Mouse (Mus musculus) forebrain, embryonic 13.5 days (tissue): Measurements from ENCODE around the gene Dctn2. TPM values are rescaled to one million over a fixed set of nuclear protein-coding genes. Genes with fewer than 3 reads are reported as not detected.

Source experiments
- ATAC-seq: fragments of 200-750 bp; cut with Nextera tagmentation; 2 replicates; pipeline ENCODE4 v1.8.0; 2017
- H3K27ac ChIP-seq: fragments of 300-500 bp; sonication (generic); 2 replicates; pipeline ENCODE4 v1.5.1; 2015; ENCODE audit warnings: inconsistent platforms, mild to moderate bottlenecking, moderate library complexity
- H3K27me3 ChIP-seq: fragments of 300-500 bp; sonication (generic); 2 replicates; pipeline ENCODE4 v1.6.1; 2015; ENCODE audit warnings: mild to moderate bottlenecking, inconsistent platforms
- H3K36me3 ChIP-seq: fragments of 300-500 bp; sonication (generic); 2 replicates; pipeline ENCODE4 v1.6.1; 2015; ENCODE audit warnings: mild to moderate bottlenecking, inconsistent platforms; ENCODE audit not compliant: poor library complexity, severe bottlenecking
- H3K4me1 ChIP-seq: fragments of 300-500 bp; sonication (generic); 2 replicates; pipeline ENCODE4 v1.6.1; 2015; ENCODE audit warnings: inconsistent platforms
- H3K4me2 ChIP-seq: fragments of 300-500 bp; sonication (generic); 2 replicates; pipeline ENCODE4 v1.6.1; 2015; ENCODE audit warnings: inconsistent platforms, mild to moderate bottlenecking, moderate library complexity
- H3K4me3 ChIP-seq: fragments of 300-500 bp; sonication (generic); 2 replicates; pipeline ENCODE4 v1.5.1; 2015; ENCODE audit warnings: mild to moderate bottlenecking, inconsistent platforms
- H3K9ac ChIP-seq: fragments of 300-500 bp; sonication (generic); 2 replicates; pipeline ENCODE4 v1.6.1; 2015; ENCODE audit warnings: mild to moderate bottlenecking, inconsistent platforms
- H3K9me3 ChIP-seq: fragments of 300-500 bp; sonication (generic); replicated peaks from 2 replicates; pipeline ENCODE4 v1.6.1; 2016; ENCODE audit warnings: inconsistent platforms
- WGBS: fragments of 180-500 bp; shearing (Covaris S2); methylation state at CpG from one replicate; pipeline ENCODE4 v1.1.7; 2015; 5-methylcytosine and 5-hydroxymethylcytosine counted together
- polyA plus RNA-seq: library from polyadenylated mRNA; unstranded; fragments of >200 nt; fragmentation: Nextera tagmentation; extraction: Ambion mirVana; gene quantifications from 2 replicates; pipeline ENCODE4 v1.2.1, GENCODE M21; 2015

The Dctn2 gene
- polyA plus RNA-seq, 1 experiment from 2014 or later = 262 TPM

DNA sequence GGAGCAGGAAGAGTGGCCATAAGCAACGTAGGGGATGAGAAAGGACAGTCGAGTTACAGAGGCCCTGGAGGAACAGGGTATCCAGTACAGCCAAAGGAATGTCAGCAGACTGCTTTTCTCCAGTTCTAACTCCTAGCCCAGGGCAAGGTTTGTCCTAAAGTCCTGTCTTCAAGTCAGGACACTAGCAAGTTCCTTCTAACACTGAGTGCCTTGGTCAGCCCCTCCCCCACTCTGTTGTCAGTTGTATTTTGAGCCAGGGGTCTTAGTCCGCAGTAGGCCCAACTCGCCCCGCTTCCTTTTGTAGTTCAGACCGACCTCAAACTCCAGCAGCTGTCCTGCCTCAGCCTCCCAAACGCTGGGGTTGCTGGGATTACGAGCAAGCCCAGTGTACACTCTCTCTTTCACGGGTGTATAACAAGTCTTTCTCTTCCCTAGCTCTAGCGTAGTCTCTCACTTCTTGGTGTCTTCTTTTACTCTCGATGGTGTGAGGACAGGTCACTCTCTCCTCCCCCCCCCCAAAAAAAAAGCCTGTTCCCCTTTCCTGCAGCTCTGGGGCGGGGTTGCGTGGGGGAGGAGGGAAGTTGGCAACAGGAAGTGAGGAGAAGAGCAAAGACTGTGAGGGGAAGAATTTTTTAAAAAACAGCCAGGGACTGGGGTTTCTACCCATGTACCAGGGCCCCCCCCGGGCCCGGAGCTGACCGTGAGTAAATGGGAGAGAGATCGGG lies 57.1 kb downstream of the Dctn2 start:
- H3K4me1 ChIP-seq = peaks cover 12% of the 10 kb centered on the region
- no peaks in the 10 kb centered on the region for H3K9me3 ChIP-seq
- no peaks in the 10 kb centered on the region for H3K36me3 ChIP-seq
- H3K9ac ChIP-seq = no peak overlapping the region
- 81% methylated on average over 17 of the region's 17 CpGs for WGBS
- ATAC-seq = no peak
- H3K4me3 ChIP-seq = no peak overlapping the region
- no peak overlapping the region for H3K4me2 ChIP-seq
- no peak overlapping the region for H3K27ac ChIP-seq
- peaks cover 72% of the 10 kb centered on the region for H3K27me3 ChIP-seq

- H3K9ac ChIP-seq = no peak overlapping the region
- no peaks in the 10 kb centered on the region for H3K9me3 ChIP-seq
- no peak overlapping the region for H3K4me2 ChIP-seq
- 15% methylated on average over 7 of the region's 7 CpGs for WGBS
- no peak overlapping the region for H3K4me3 ChIP-seq
- H3K4me1 ChIP-seq = peaks cover 12% of the 10 kb centered on the region
- ATAC-seq = no peak
- H3K27ac ChIP-seq = no peak overlapping the region
- peaks cover 84% of the 10 kb centered on the region for H3K27me3 ChIP-seq
- no peaks in the 10 kb centered on the region for H3K36me3 ChIP-seq
Measured at GRCm38 (mm10) chr10:127324495-127324894, 58.3 kb downstream of the Dctn2 start.

GRCm38 (mm10) chr10:127325454-127326016 lies 59.4 kb downstream of the Dctn2 start:
- WGBS = 32% methylated on average over 14 of the region's 14 CpGs
- no peak for ATAC-seq
- Histone ChIP-seq H3K9me3 (no peaks in the 10 kb centered on the region), H3K9ac (no peak overlapping the region), H3K4me1 (peaks cover 12% of the 10 kb centered on the region), H3K36me3 (no peaks in the 10 kb centered on the region), H3K4me2 (peak overlapping the region; percentile 58; the same call in 1 of the 2 replicates), H3K4me3 (no peak overlapping the region), H3K27ac (no peak overlapping the region), H3K27me3 (peaks cover 95% of the 10 kb centered on the region)

- Histone ChIP-seq H3K4me2 (peak overlapping the region; percentile 58), H3K36me3 (no peaks in the 10 kb centered on the region), H3K27me3 (peaks cover 98% of the 10 kb centered on the region), H3K27ac (no peak overlapping the region), H3K9ac (peak overlapping the region; percentile 45), H3K4me1 (peaks cover 12% of the 10 kb centered on the region), H3K9me3 (no peaks in the 10 kb centered on the region), H3K4me3 (peak overlapping the region; percentile 33)
- WGBS = 1% methylated on average over 54 of the region's 54 CpGs
- no peak; the same call in 1 of the 2 replicates for ATAC-seq
Measured at GRCm38 (mm10) chr10:127326017-127326801, 60.0 kb downstream of the Dctn2 start.

- peak overlapping the region; percentile 45; the same call in 1 of the 2 replicates for H3K9ac ChIP-seq
- peaks cover 12% of the 10 kb centered on the region for H3K4me1 ChIP-seq
- no peaks in the 10 kb centered on the region for H3K9me3 ChIP-seq
- H3K27ac ChIP-seq = no peak overlapping the region
- H3K4me3 ChIP-seq = peak overlapping the region; percentile 33
- peak overlapping the region; percentile 58 for H3K4me2 ChIP-seq
- 6% methylated on average over 29 of the region's 29 CpGs for WGBS
- ATAC-seq = no peak
- H3K36me3 ChIP-seq = no peaks in the 10 kb centered on the region
- H3K27me3 ChIP-seq = peaks cover 99% of the 10 kb centered on the region
Measured at GRCm38 (mm10) chr10:127326828-127327227, 60.7 kb downstream of the Dctn2 start.

DNA sequence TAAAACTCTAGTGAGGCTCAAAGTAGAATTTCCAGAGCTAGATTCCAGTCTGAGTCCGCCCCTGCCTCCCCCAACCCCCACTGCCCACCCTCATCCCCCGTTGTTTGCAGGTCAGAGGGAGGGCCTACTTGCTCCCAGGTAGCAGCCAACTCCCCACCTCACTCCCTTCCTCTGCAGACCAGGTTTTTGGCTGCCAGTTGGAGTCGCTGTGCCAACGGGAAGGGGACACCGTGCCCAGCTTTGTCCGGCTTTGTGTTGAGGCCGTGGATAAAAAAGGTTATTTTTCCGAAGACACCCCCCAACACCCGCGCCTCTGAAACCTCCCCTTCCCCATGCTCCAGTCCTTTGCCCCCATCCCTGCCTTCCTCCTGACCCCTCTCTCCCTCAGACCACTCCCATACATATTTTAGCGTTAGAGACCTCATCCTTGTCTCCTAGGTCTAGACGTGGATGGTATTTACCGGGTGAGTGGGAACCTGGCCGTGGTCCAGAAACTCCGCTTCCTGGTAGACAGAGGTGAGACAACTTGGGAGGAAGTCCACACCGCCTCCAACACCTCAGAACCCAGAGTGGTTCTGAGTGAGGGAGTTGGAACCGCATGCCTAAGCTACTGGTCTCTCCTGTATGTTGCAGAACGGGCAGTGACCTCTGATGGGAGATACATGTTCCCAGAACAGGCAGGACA lies 61.4 kb downstream of the Dctn2 start:
- Histone ChIP-seq H3K4me1 (peaks cover 12% of the 10 kb centered on the region), H3K4me2 (no peak overlapping the region), H3K27me3 (peaks cover 96% of the 10 kb centered on the region), H3K4me3 (no peak overlapping the region), H3K27ac (no peak overlapping the region), H3K9me3 (no peaks in the 10 kb centered on the region), H3K36me3 (no peaks in the 10 kb centered on the region), H3K9ac (no peak overlapping the region)
- no peak for ATAC-seq
- 50% methylated on average over 18 of the region's 18 CpGs for WGBS

DNA sequence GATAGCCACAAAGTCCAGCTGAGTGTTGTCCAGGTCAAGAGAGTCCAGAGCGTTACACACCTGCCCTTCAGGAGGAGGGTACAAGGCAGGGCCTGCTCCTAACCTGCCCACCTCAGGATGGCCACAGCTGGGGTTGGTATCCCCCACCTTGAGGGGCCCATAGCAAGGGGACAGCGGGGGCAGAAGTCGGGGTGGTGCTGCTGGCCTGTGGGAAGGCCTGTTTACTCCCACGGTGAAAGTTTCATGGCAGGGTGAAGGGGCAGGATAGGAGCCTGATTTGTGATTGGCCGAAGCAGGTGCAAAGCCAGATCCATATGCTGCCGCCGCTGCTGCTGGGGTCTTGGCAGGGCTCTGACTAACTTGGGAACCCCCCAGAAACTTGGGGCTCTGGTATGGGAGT lies 64.0 kb downstream of the Dctn2 start:
- no peak for ATAC-seq
- H3K9ac ChIP-seq = no peak overlapping the region
- peaks cover 12% of the 10 kb centered on the region for H3K4me1 ChIP-seq
- no peak overlapping the region for H3K4me2 ChIP-seq
- H3K4me3 ChIP-seq = no peak overlapping the region
- WGBS = 92% methylated on average over 7 of the region's 7 CpGs
- H3K27ac ChIP-seq = no peak overlapping the region
- no peaks in the 10 kb centered on the region for H3K36me3 ChIP-seq
- no peaks in the 10 kb centered on the region for H3K9me3 ChIP-seq
- peaks cover 70% of the 10 kb centered on the region for H3K27me3 ChIP-seq

Other genes with a start within 250 kb of the Dctn2 start
- 74.7 and 78.4 TPM in 2 replicates for gene Tsfm, start 235.5 kb upstream of the Dctn2 start, polyA plus RNA-seq
- gene Mettl1, start 225.0 kb upstream of the Dctn2 start, polyA plus RNA-seq = 29.3 and 30.0 TPM in 2 replicates
- 0.08 and 0.14 TPM in 2 replicates for gene Eef1akmt3, start 224.9 kb upstream of the Dctn2 start, polyA plus RNA-seq
- gene Cyp27b1, start 218.1 kb upstream of the Dctn2 start, polyA plus RNA-seq = 0.06 TPM in 1 of 2 replicates, not detected in the other
- 4.0 and 4.5 TPM in 2 replicates for gene March9, start 206.2 kb upstream of the Dctn2 start, polyA plus RNA-seq
- 2,414 and 2,431 TPM in 2 replicates for gene Cdk4, start 202.8 kb upstream of the Dctn2 start, polyA plus RNA-seq
- 133 and 141 TPM in 2 replicates for gene Tspan31, start 196.1 kb upstream of the Dctn2 start, polyA plus RNA-seq
- gene Agap2, start 191.1 kb upstream of the Dctn2 start, polyA plus RNA-seq = 1.5 and 1.7 TPM in 2 replicates
- gene Os9, start 145.2 kb upstream of the Dctn2 start, polyA plus RNA-seq = 94.8 and 101 TPM in 2 replicates
- gene B4galnt1, start 101.1 kb upstream of the Dctn2 start, polyA plus RNA-seq = 15.7 and 16.7 TPM in 2 replicates
- gene Slc26a10, start 85.7 kb upstream of the Dctn2 start, polyA plus RNA-seq = 0.93 and 1.1 TPM in 2 replicates
- gene Arhgef25, start 76.3 kb upstream of the Dctn2 start, polyA plus RNA-seq = 24.3 and 25.8 TPM in 2 replicates
- 150 and 155 TPM in 2 replicates for gene Dtx3, start 70.6 kb upstream of the Dctn2 start, polyA plus RNA-seq
- 18.8 and 19.5 TPM in 2 replicates for gene Pip4k2c, start 54.8 kb upstream of the Dctn2 start, polyA plus RNA-seq
- 45.4 and 47.6 TPM in 2 replicates for gene Kif5a, start 3.0 kb upstream of the Dctn2 start, polyA plus RNA-seq
- gene Mbd6, start 22.6 kb downstream of the Dctn2 start, polyA plus RNA-seq = 13.6 and 16.7 TPM in 2 replicates
- 137 and 138 TPM in 2 replicates for gene Mars, start 45.4 kb downstream of the Dctn2 start, polyA plus RNA-seq
- gene Arhgap9, start 55.6 kb downstream of the Dctn2 start, polyA plus RNA-seq = 0.39 and 0.72 TPM in 2 replicates
- 1.1 and 2.1 TPM in 2 replicates for gene Gli1, start 75.6 kb downstream of the Dctn2 start, polyA plus RNA-seq
- 0.03 and 0.06 TPM in 2 replicates for gene Inhbe, start 88.0 kb downstream of the Dctn2 start, polyA plus RNA-seq
- gene Inhbc, start 104.1 kb downstream of the Dctn2 start, polyA plus RNA-seq = not detected in 2 replicates
- gene R3hdm2, start 114.0 kb downstream of the Dctn2 start, polyA plus RNA-seq = 35.7 and 39.3 TPM in 2 replicates
- 1.0 and 1.1 TPM in 2 replicates for gene Stac3, start 235.3 kb downstream of the Dctn2 start, polyA plus RNA-seq
- 11.9 and 12.8 TPM in 2 replicates for gene Ndufa4l2, start 248.6 kb downstream of the Dctn2 start, polyA plus RNA-seq